In the genomic region with DNA sequence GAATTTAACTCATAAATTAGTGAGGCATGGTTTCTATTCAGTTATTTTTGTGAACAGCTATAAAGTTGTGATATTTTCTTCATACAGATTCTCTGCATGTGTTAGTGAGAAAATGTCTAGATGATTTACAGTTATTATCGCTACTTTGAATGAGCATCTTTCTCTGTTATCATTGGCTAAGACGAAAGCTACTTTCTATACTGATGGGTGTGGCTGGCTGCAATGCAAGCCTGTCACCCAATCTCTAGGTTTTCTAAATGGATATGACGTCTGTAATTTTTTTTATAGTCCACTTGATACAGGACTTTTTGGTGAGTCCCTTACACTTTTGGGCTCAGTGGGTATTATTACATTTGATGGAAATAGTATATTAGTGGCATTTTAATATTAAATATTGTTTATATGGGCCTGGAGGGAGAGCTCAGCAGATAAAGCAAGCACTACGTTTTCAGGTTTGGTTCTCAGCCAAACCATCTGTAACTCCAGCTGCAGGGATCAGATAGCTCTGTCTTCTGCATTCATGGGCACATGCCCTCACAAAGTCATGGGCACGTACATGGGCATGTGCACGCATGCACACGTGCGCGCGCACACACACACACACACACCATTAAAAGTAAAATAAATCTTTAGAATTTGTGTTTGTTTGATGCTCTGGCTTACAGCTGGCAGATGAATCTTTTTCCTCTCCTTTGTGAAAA, we compare ENCODE assay signal across 22 mouse cellular contexts. TPM values are rescaled to one million over a fixed set of nuclear protein-coding genes. Genes with fewer than 3 reads are reported as not detected.
A peak's percentile ranks its signal among the peaks of the same experiment; 100 is the strongest.
DNase-seq lines count a peak whose midpoint lies in the region; ATAC-seq and TF ChIP-seq lines count a peak whose summit lies in the region.
"Had no signal": no experiment of that assay in that cellular context is flagged by ENCODE, and none has a peak within 500 bp of the region (broad histone marks: within the 10 kb centered on the region; RNA-seq: fewer than 3 reads in every experiment).

No protein-coding gene starts in this region.

- H3K4me1 ChIP-seq in liver, embryonic 13.5 days (replicated peaks): peaks cover 9% of the 10 kb centered on the region
- H3K4me1 ChIP-seq in lung, postnatal 0 days (ENCODE audit: insufficient read depth, low read depth, low read length): no peaks in the 10 kb centered on the region
- H3K4me1 ChIP-seq: hindbrain, embryonic 13.5 days; limb, embryonic 15.5 days had no signal

- ATAC-seq in liver, embryonic 13.5 days (ENCODE audit: low read depth): no peak
- peak; percentile 78 for ATAC-seq in megakaryocyte-erythroid progenitor cell, adult 5-6 weeks (replicated peaks; ENCODE audit: low FRiP score, low TSS enrichment, poor library complexity, severe bottlenecking)
- no peak for ATAC-seq in lung, postnatal 0 days
- ATAC-seq: forebrain, postnatal 0 days; midbrain, embryonic 16.5 days had no signal

- peak; percentile 54 for DNase-seq in CD4-positive, CD25-positive, alpha-beta regulatory T cell, adult 2 months (ENCODE audit: low read depth, low spot score)
- peak; percentile 46 for DNase-seq in MN1 (ENCODE audit: low spot score)
- DNase-seq in liver, embryonic 13.5 days: no peak
- DNase-seq in embryo, embryonic 10.5 days (ENCODE audit: low spot score): no peak
- no peak for DNase-seq in adrenal gland, postnatal 36 days
- DNase-seq in lung, postnatal 0 days (ENCODE audit: low spot score): no peak
- DNase-seq: cerebellum, postnatal 10 days; embryo, embryonic 11 days; forebrain, postnatal 0 days had no signal

- peak overlapping the region; percentile 43 for H3K4me2 ChIP-seq in liver, embryonic 13.5 days
- H3K4me2 ChIP-seq in lung, postnatal 0 days (replicated peaks; ENCODE audit: low read depth, low read length): no peak overlapping the region
- H3K4me2 ChIP-seq: hindbrain, embryonic 13.5 days; limb, embryonic 15.5 days had no signal

- H3K27me3 ChIP-seq in liver, embryonic 13.5 days: no peaks in the 10 kb centered on the region
- no peaks in the 10 kb centered on the region for H3K27me3 ChIP-seq in lung, postnatal 0 days (replicated peaks; ENCODE audit: insufficient read depth, low read length)
- H3K27me3 ChIP-seq: heart, embryonic 13.5 days; hindbrain, embryonic 13.5 days; limb, embryonic 15.5 days had no signal

- H3K36me3 ChIP-seq in liver, embryonic 13.5 days: no peaks in the 10 kb centered on the region
- no peaks in the 10 kb centered on the region for H3K36me3 ChIP-seq in lung, postnatal 0 days (ENCODE audit: insufficient read depth, low read length)
- H3K36me3 ChIP-seq: G1E; heart, embryonic 13.5 days; hindbrain, embryonic 13.5 days; limb, embryonic 15.5 days had no signal

- 64% methylated on average over 10 of the region's 10 CpGs for WGBS in liver, embryonic 13.5 days (ENCODE audit: insufficient replicate concordance)
- 75% methylated on average over 10 of the region's 10 CpGs for WGBS in lung, postnatal 0 days

- no peak overlapping the region for H3K4me3 ChIP-seq in liver, embryonic 13.5 days (replicated peaks)
- H3K4me3 ChIP-seq in lung, postnatal 0 days (ENCODE audit: low read depth, low read length): no peak overlapping the region
- H3K4me3 ChIP-seq: heart, embryonic 13.5 days; hindbrain, embryonic 13.5 days; limb, embryonic 15.5 days had no signal

- no peaks in the 10 kb centered on the region for H3K9me3 ChIP-seq in liver, embryonic 13.5 days (replicated peaks)
- no peaks in the 10 kb centered on the region for H3K9me3 ChIP-seq in lung, postnatal 0 days (ENCODE audit: low read length)
- H3K9me3 ChIP-seq: G1E; heart, embryonic 13.5 days; hindbrain, embryonic 13.5 days; limb, embryonic 15.5 days had no signal

- no peak for TF ChIP-seq EP300 in lung, postnatal 0 days (IDR thresholded peaks at IDR 0.05)

- no peak overlapping the region for H3K9ac ChIP-seq in liver, embryonic 13.5 days
- H3K9ac ChIP-seq in lung, postnatal 0 days (replicated peaks; ENCODE audit: low read depth): no peak overlapping the region
- H3K9ac ChIP-seq: forebrain, postnatal 0 days; heart, embryonic 13.5 days; hindbrain, embryonic 13.5 days; limb, embryonic 15.5 days had no signal

- no peak for TF ChIP-seq CTCF in lung, postnatal 0 days (IDR thresholded peaks at IDR 0.05)

- H3K27ac ChIP-seq in liver, embryonic 13.5 days: no peak overlapping the region
- no peak overlapping the region for H3K27ac ChIP-seq in lung, postnatal 0 days (ENCODE audit: low read length)
- H3K27ac ChIP-seq: heart, embryonic 13.5 days; hindbrain, embryonic 13.5 days; limb, embryonic 15.5 days had no signal

RNA-seq across cellular contexts. Expression of gene Arl14, which starts 15.9 kb away (rescaled TPM):
- not detected in 2 replicates for polyA plus RNA-seq in liver, embryonic 13.5 days (2015; fragmentation: Nextera tagmentation; extraction: Ambion mirVana)
- total RNA-seq in megakaryocyte-erythroid progenitor cell, adult 5-6 weeks (2014; fragmentation: Nextera tagmentation): not detected in 2 replicates
- not detected in 2 replicates for total RNA-seq in megakaryocyte-erythroid progenitor cell, adult 5-6 weeks (2017)
- not detected for total RNA-seq in adrenal gland, postnatal 36 days (2021)
- polyA plus RNA-seq in lung, postnatal 0 days (2015; fragmentation: Nextera tagmentation; extraction: Ambion mirVana): 0.10 TPM in 1 of 2 replicates, not detected in the other
- total RNA-seq: adrenal gland, adult 18-20 months; forebrain, postnatal 0 days; G1E; granulocyte monocyte progenitor cell, adult 5-6 weeks; heart, postnatal 25 days; layer of hippocampus, postnatal 25 days; left cerebral cortex, postnatal 25 days; neutrophil, adult 5-6 weeks had no signal
- polyA plus RNA-seq: embryonic facial prominence, embryonic 14.5 days; forebrain, postnatal 0 days; G1E; heart, embryonic 13.5 days; hindbrain, embryonic 13.5 days; limb, embryonic 15.5 days; midbrain, embryonic 16.5 days had no signal

Comparison
In these comparisons a context has a peak if more than half of its experiments do, and no peak if none do; other contexts are left out.
1. DNase-seq: peak in CD4-positive, CD25-positive, alpha-beta regulatory T cell, adult 2 months (single experiment) and MN1 (single experiment); none in liver, embryonic 13.5 days (single experiment), embryo, embryonic 10.5 days (single experiment), adrenal gland, postnatal 36 days (0 of 2) and lung, postnatal 0 days (single experiment).